In the genomic region with DNA sequence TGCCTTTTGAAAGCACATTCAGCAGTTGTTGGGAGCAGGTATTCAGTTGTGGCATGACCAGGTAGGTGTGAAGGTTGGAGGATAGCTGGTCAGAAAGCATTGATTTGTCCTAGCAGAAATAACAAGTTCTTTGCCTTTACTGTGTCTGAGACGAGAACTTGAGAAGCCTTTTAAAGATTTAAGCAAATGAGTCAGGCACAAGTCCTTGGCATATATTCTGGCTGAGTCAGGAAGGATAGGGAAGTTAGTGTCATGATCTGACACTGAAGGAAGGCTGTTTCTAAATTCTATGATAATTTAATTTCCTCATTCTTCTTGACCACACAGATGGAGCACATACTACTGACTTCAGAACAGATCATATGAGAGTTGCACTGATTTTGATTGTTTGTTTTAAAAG, we compare ENCODE assay signal across 24 mouse cellular contexts.
A peak's percentile ranks its signal among the peaks of the same experiment; 100 is the strongest.
DNase-seq lines count a peak whose midpoint lies in the region; ATAC-seq and TF ChIP-seq lines count a peak whose summit lies in the region.
"Had no signal": no experiment of that assay in that cellular context is flagged by ENCODE, and none has a peak within 500 bp of the region (broad histone marks: within the 10 kb centered on the region; RNA-seq: fewer than 3 reads in every experiment).

No protein-coding gene starts in this region.

- no peak for TF ChIP-seq CTCF in MEL (IDR thresholded peaks at IDR 0.05 in 2 of 3, conservative IDR thresholded peaks at IDR 0.05 in 1 of 3; ENCODE audit: control insufficient read depth in 1 of 3, insufficient read depth in 1 of 3, low read depth in 2 of 3, low read length in 3 of 3, poor library complexity in 1 of 3, severe bottlenecking in 1 of 3)

- no peaks in the 10 kb centered on the region for H3K79me2 ChIP-seq in MEL (ENCODE audit: control insufficient read depth, insufficient read depth, low read length, poor library complexity)

- peaks cover 0 to 2% of the 10 kb centered on the region in 2 experiments; a peak in 1 of 4 replicates for H3K36me3 ChIP-seq in MEL (ENCODE audit: control insufficient read depth in 1 of 2, insufficient read depth in 2 of 2, low read length in 2 of 2)
- no peaks in the 10 kb centered on the region for H3K36me3 ChIP-seq in heart, embryonic 11.5 days (ENCODE audit: control insufficient read depth, insufficient read depth, low read length)
- H3K36me3 ChIP-seq: embryonic facial prominence, embryonic 13.5 days; embryonic facial prominence, embryonic 15.5 days; forebrain, embryonic 15.5 days; G1E had no signal

- DNase-seq in adrenal gland, adult 2 months, result peak; percentile 8
- DNase-seq in adrenal gland, adult 8-10 months, result no peak
- DNase-seq in MEL (ENCODE audit: low read depth, low spot score), result peak; percentile 9
- no peak for DNase-seq in thymus, postnatal 0 days (ENCODE audit: low spot score)
- DNase-seq: adrenal gland, postnatal 10 days; adrenal gland, postnatal 25 days; B cell, adult 2 months; cerebellum, adult 11 months; cerebellum, adult 18-20 months; cerebellum, adult 8-10 months; cerebellum, adult 9-11 months; cerebellum, postnatal 14 days; cerebellum, postnatal 36 days; embryo, embryonic 11 days; forebrain, postnatal 0 days had no signal

- TF ChIP-seq EP300 in MEL (IDR thresholded peaks at IDR 0.05; ENCODE audit: low read depth in 1 of 2, low read length in 2 of 2), result no peak

- no peaks in the 10 kb centered on the region for H3K27me3 ChIP-seq in MEL (ENCODE audit: control insufficient read depth in 1 of 2, insufficient read depth in 2 of 2, low read length in 2 of 2)
- H3K27me3 ChIP-seq in heart, embryonic 11.5 days (ENCODE audit: control insufficient read depth, insufficient read depth, low read length), result no peaks in the 10 kb centered on the region
- H3K27me3 ChIP-seq: CH12.LX; embryonic facial prominence, embryonic 13.5 days; embryonic facial prominence, embryonic 15.5 days; forebrain, embryonic 13.5 days; forebrain, embryonic 15.5 days had no signal

- TF ChIP-seq RAD21 in MEL (IDR thresholded peaks at IDR 0.05; ENCODE audit: low read depth, low read length), result no peak

- no peak overlapping the region for H3K9ac ChIP-seq in MEL (ENCODE audit: control insufficient read depth, low read depth, low read length, poor library complexity, severe bottlenecking)
- no peak overlapping the region for H3K9ac ChIP-seq in heart, embryonic 11.5 days (ENCODE audit: low read depth, low read length)
- H3K9ac ChIP-seq: embryonic facial prominence, embryonic 13.5 days; embryonic facial prominence, embryonic 15.5 days; forebrain, embryonic 13.5 days; forebrain, embryonic 15.5 days; forebrain, postnatal 0 days had no signal

- WGBS in heart, embryonic 11.5 days (ENCODE audit: insufficient replicate concordance), result 68% methylated on average over 1 of the region's 1 CpGs

- H3K4me2 ChIP-seq in heart, embryonic 11.5 days, result no peak overlapping the region
- H3K4me2 ChIP-seq: embryonic facial prominence, embryonic 13.5 days; embryonic facial prominence, embryonic 15.5 days; forebrain, embryonic 13.5 days; forebrain, embryonic 15.5 days had no signal

- H3K4me3 ChIP-seq in MEL (ENCODE audit: control insufficient read depth in 1 of 2, insufficient read depth in 1 of 2, low read depth in 2 of 2, low read length in 2 of 2), result no peak overlapping the region
- H3K4me3 ChIP-seq in heart, embryonic 11.5 days (ENCODE audit: low read depth, low read length), result no peak overlapping the region
- H3K4me3 ChIP-seq: embryonic facial prominence, embryonic 13.5 days; embryonic facial prominence, embryonic 15.5 days; erythroblast, embryonic 14.5 days; forebrain, embryonic 13.5 days; forebrain, embryonic 15.5 days had no signal

- no peak for TF ChIP-seq POLR2A in MEL (IDR thresholded peaks at IDR 0.05; ENCODE audit: control insufficient read depth in 1 of 2, insufficient read depth in 1 of 2, low read depth in 1 of 2, low read length in 2 of 2, poor library complexity in 1 of 2)

- no peak overlapping the region for H3K27ac ChIP-seq in MEL (ENCODE audit: control insufficient read depth, low read depth, low read length)
- no peak overlapping the region for H3K27ac ChIP-seq in heart, embryonic 11.5 days (ENCODE audit: low read depth, low read length)
- H3K27ac ChIP-seq: embryonic facial prominence, embryonic 13.5 days; embryonic facial prominence, embryonic 15.5 days; forebrain, embryonic 13.5 days; forebrain, embryonic 15.5 days had no signal

- no peaks in the 10 kb centered on the region for H3K4me1 ChIP-seq in MEL (ENCODE audit: control insufficient read depth in 1 of 2, insufficient read depth in 2 of 2, low read length in 2 of 2)
- H3K4me1 ChIP-seq in heart, embryonic 11.5 days (ENCODE audit: control insufficient read depth, insufficient read depth, low read length), result no peaks in the 10 kb centered on the region
- H3K4me1 ChIP-seq: embryonic facial prominence, embryonic 13.5 days; embryonic facial prominence, embryonic 15.5 days; forebrain, embryonic 13.5 days; forebrain, embryonic 15.5 days had no signal

- no peak for ATAC-seq in heart, embryonic 11.5 days (replicated peaks; ENCODE audit: insufficient number of reproducible peaks, low FRiP score, low TSS enrichment)
- ATAC-seq: CD4-positive, CD25-positive, alpha-beta regulatory T cell, adult 4 months; forebrain, embryonic 13.5 days; forebrain, embryonic 15.5 days; forebrain, postnatal 0 days had no signal

- H3K9me3 ChIP-seq in MEL (replicated peaks; ENCODE audit: insufficient read depth, low read length), result no peaks in the 10 kb centered on the region
- no peaks in the 10 kb centered on the region for H3K9me3 ChIP-seq in heart, embryonic 11.5 days (replicated peaks; ENCODE audit: control insufficient read depth, low read length)
- H3K9me3 ChIP-seq: embryonic facial prominence, embryonic 13.5 days; embryonic facial prominence, embryonic 15.5 days; forebrain, embryonic 13.5 days; forebrain, embryonic 15.5 days; G1E had no signal

TF ChIP-seq in MEL, 35 proteins besides CTCF, POLR2A, EP300 and RAD21:
- TF ChIP-seq ETS1 (IDR thresholded peaks at IDR 0.05; ENCODE audit: low read depth, low read length), result 0 out of 2 replicates have a peak, but pooled peaks have one; percentile 29
- no peak for TF ChIP-seq MAZ (IDR thresholded peaks at IDR 0.05; ENCODE audit: low read depth, low read length)
- no peak for TF ChIP-seq BHLHE40 (IDR thresholded peaks at IDR 0.05; ENCODE audit: borderline replicate concordance, low read depth, low read length)
- no peak for TF ChIP-seq MYB (IDR thresholded peaks at IDR 0.05; ENCODE audit: low read depth, low read length)
- 0 out of 2 replicates have a peak, but pooled peaks have one; percentile 25 for TF ChIP-seq RCOR1 (IDR thresholded peaks at IDR 0.05; ENCODE audit: low read depth, low read length)

Comparison
In these comparisons a context has a peak if more than half of its experiments do, and no peak if none do; other contexts are left out.
1. DNase-seq: peak in adrenal gland, adult 2 months (single experiment) and MEL (single experiment); none in adrenal gland, adult 8-10 months (single experiment) and thymus, postnatal 0 days (single experiment).